Mouse (Mus musculus) hindbrain, postnatal 0 days (tissue): ENCODE measurements around the gene Hsd17b1. TPM values are rescaled to one million over a fixed set of nuclear protein-coding genes. Genes with fewer than 3 reads are reported as not detected.

Experiments
- ATAC-seq: fragments of 200-750 bp; cut with Nextera tagmentation; 2 replicates; pipeline ENCODE4 v1.8.0; 2017; ENCODE audit warnings: mild to moderate bottlenecking, moderate TSS enrichment, moderate library complexity
- DNase-seq: peaks from one replicate; pipeline ENCODE4 v3.0.0-alpha.2; 2015; ENCODE audit warnings: low spot score
- H3K27ac ChIP-seq: fragments of 300-500 bp; sonication (generic); 2 replicates; pipeline ENCODE4 v1.5.1; 2014; ENCODE audit warnings: mild to moderate bottlenecking
- H3K27me3 ChIP-seq: fragments of 300-500 bp; sonication (generic); 2 replicates; pipeline ENCODE4 v1.6.1; 2014; ENCODE audit warnings: low read length, mixed read lengths; ENCODE audit not compliant: insufficient read depth
- H3K36me3 ChIP-seq: fragments of 300-500 bp; sonication (generic); 2 replicates; pipeline ENCODE4 v1.6.1; 2014; ENCODE audit warnings: low read length, mixed read lengths; ENCODE audit not compliant: insufficient read depth
- H3K4me1 ChIP-seq: fragments of 300-500 bp; sonication (generic); 2 replicates; pipeline ENCODE4 v1.6.1; 2014; ENCODE audit warnings: antibody characterized with exemption, low read length, mixed read lengths; ENCODE audit not compliant: insufficient read depth
- H3K4me2 ChIP-seq: fragments of 300-500 bp; sonication (generic); 2 replicates; pipeline ENCODE4 v1.6.1; 2014; ENCODE audit warnings: low read depth, mild to moderate bottlenecking, low read length, moderate library complexity, mixed read lengths
- H3K4me3 ChIP-seq: fragments of 300-500 bp; sonication (generic); 2 replicates; pipeline ENCODE4 v1.5.1; 2014; ENCODE audit warnings: low read length
- H3K9ac ChIP-seq: fragments of 300-500 bp; sonication (generic); replicated peaks from 2 replicates; pipeline ENCODE4 v1.6.1; 2014; ENCODE audit warnings: mild to moderate bottlenecking, low read length, moderate library complexity, mixed read lengths
- H3K9me3 ChIP-seq: fragments of 300-500 bp; sonication (generic); 2 replicates; pipeline ENCODE4 v1.6.1; 2016; ENCODE audit warnings: low read length, mixed read lengths
- CTCF ChIP-seq: IDR thresholded peaks from 2 replicates; pipeline ENCODE4 v1.5.1; 2016; ENCODE audit warnings: antibody characterized with exemption, control low read depth, low read depth
- WGBS: fragments of 180-500 bp; shearing (Covaris S2); extraction: QIAGEN DNeasy Blood & Tissue Kit; methylation state at CpG from one replicate; pipeline ENCODE4 v1.1.7; 2014; 5-methylcytosine and 5-hydroxymethylcytosine counted together
- polyA plus RNA-seq: library from polyadenylated mRNA; unstranded; fragments of >200 nt; fragmentation: Nextera tagmentation; extraction: Ambion mirVana; gene quantifications from 2 replicates; pipeline ENCODE4 v1.2.1, GENCODE M21; 2015
- total RNA-seq: library from RNA; depleted of rRNA; stranded (reverse); fragments of >200 nt; gene quantifications from 2 replicates; pipeline ENCODE4 v1.2.3, GENCODE M21; 2014; rRNA removed

Hsd17b1 gene
- total RNA-seq (0.16 and 0.22 TPM in 2 replicates), polyA plus RNA-seq (not detected in 2 replicates)

DNA sequence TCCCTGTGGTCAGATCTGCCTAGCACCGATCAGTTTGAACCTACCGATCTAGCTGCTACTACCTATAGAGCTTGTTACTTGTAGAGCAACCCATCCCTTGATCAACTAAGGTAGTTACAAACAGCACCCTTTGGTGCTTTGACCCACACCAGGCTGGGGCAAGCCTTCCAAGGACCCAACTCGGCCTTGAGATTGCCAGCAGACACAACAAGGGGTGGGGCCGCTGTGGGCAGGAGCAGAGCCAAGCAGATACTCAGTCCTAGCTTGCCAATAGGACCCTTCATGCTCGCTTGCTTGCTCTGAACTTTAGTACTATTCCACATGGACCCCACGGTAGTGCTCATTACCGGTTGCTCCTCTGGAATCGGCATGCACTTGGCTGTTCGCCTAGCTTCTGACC is at the start of gene Hsd17b1:
Gene Hsd17b1 (plus strand): TSS at position 291 of the 400 bp plus-strand sequence.
- H3K4me3 ChIP-seq: no peak within 1 kb of the TSS
- no peak within 1 kb of the TSS for H3K4me2 ChIP-seq
- no peak for ATAC-seq
- TF ChIP-seq CTCF: no peak
- no peak within 1 kb of the TSS for H3K9ac ChIP-seq
- WGBS: 74% methylated on average over 9 of the region's 9 CpGs
- H3K27ac ChIP-seq: no peak within 1 kb of the TSS
- H3K27me3 ChIP-seq: peaks cover 29% of the 10 kb centered on the region
- no peak for DNase-seq
- peaks cover 3% of the 10 kb centered on the region; the same call in 1 of the 2 replicates for H3K36me3 ChIP-seq
- no peaks in the 10 kb centered on the region for H3K9me3 ChIP-seq
- H3K4me1 ChIP-seq: peaks cover 6% of the 10 kb centered on the region; the same call in 1 of the 2 replicates

DNA sequence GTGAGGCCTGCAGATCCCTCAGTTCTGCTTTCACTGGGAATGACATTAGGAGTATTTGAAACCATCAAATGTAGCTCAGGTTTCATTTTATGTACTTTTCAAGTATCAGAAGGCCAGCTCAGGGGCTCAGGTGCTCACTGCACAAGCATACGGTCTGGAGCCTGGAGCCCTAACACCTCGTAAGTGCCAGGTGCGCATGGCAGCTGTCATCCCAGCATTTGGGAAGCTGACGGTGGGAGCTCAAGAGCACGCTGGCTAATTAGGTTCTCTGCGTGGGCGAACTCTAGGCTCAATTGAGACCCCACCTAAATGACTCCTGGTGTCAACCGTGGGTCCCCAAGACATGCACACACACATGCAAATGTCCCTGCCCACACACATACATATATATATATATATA is 48.9 kb upstream of the Hsd17b1 start:
- 74% methylated on average over 8 of the region's 8 CpGs for WGBS
- no peaks in the 10 kb centered on the region for H3K9me3 ChIP-seq
- no peaks in the 10 kb centered on the region for H3K27me3 ChIP-seq
- no peak overlapping the region for H3K9ac ChIP-seq
- ATAC-seq (no peak), DNase-seq (peak; percentile 26)
- H3K4me3 ChIP-seq: no peak overlapping the region
- H3K4me2 ChIP-seq: no peak overlapping the region
- no peak overlapping the region for H3K27ac ChIP-seq
- H3K36me3 ChIP-seq: peaks cover 67% of the 10 kb centered on the region; the same call in 1 of the 2 replicates
- no peak for TF ChIP-seq CTCF
- H3K4me1 ChIP-seq: no peaks in the 10 kb centered on the region

DNA sequence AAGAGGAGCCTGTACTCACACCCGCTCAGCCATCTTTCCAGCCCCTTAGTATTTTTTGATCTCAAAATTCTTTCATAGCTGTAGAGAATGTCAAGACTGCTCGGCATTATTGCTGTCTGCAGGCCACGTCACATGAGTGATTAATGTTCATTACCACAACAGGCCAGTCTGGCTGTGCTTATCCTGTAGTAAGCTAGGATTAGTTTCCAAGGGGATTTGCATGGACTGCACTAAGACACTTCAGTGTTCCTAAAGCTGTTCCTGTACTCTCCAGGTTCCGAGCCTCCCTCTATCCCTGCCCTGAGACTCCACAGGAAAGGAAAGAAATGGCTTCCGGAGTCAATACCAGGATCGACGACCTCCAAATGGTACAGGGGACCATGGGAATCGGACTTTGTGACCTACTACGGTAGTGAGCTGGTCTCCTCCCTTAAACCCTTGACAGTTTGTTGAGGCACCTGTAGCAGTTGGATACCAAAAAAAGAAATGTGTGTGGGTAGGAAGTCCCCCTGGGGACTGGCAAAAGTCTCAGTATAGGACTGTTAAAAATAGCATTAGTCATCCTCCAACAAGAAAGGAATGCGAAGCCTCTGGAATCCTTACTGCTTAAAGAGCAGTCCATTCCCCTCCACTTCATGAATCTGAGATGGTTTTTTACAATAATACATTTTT is 47.9 kb upstream of the Hsd17b1 start:
- DNase-seq (no peak), ATAC-seq (no peak)
- no peaks in the 10 kb centered on the region for H3K27me3 ChIP-seq
- TF ChIP-seq CTCF: no peak
- H3K4me1 ChIP-seq: no peaks in the 10 kb centered on the region
- H3K4me3 ChIP-seq: no peak overlapping the region
- H3K9me3 ChIP-seq: no peaks in the 10 kb centered on the region
- H3K4me2 ChIP-seq: no peak overlapping the region
- H3K27ac ChIP-seq: no peak overlapping the region
- WGBS: 86% methylated on average over 10 of the region's 10 CpGs
- no peak overlapping the region for H3K9ac ChIP-seq
- H3K36me3 ChIP-seq: peaks cover 76% of the 10 kb centered on the region

DNA sequence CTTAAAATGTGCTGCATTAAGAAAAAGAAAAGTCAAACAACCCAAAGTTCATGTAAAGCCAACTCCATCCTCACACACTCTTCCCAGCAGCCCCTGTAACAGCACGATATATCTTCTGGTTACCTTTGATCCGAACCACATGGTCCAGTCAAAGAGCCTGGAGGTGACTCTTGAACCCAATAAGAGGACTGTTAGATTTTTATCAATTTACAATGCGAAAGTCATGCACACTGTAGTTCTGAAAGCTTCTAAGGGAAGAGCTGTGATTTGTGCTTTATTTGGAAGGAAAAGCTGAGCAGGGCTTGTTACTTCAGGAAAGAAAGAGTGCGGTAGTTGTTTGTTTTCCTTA is 47.4 kb upstream of the Hsd17b1 start:
- no peak for TF ChIP-seq CTCF

DNA sequence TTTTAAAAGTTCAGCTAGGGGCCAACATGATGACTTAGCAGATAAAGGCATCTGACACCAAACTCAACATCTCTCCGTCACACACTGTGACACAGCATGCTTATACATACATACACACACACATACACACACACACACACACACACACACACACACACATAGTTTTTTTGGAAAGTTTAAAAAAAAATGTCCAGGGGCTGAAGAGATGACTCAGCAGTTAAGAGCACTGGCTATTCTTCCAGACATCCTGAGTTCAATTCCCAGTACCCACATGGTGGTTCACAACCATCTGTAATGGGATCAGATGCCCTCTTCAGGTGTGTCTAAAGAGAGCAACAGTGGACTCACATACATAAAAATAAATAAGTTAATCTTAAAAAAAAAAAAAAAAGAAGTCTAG is 46.7 kb upstream of the Hsd17b1 start:
- Histone ChIP-seq H3K4me1 (no peaks in the 10 kb centered on the region), H3K9ac (no peak overlapping the region), H3K27me3 (no peaks in the 10 kb centered on the region), H3K36me3 (peaks cover 76% of the 10 kb centered on the region), H3K4me3 (no peak overlapping the region), H3K4me2 (no peak overlapping the region), H3K9me3 (no peaks in the 10 kb centered on the region), H3K27ac (no peak overlapping the region)
- DNase-seq (no peak), ATAC-seq (no peak)
- 100% methylated on average over 1 of the region's 1 CpGs for WGBS
- no peak for TF ChIP-seq CTCF

More for the DNA sequence above, 47.4 kb upstream of the Hsd17b1 start:
- peaks cover 75% of the 10 kb centered on the region for H3K36me3 ChIP-seq
- H3K9me3 ChIP-seq: no peaks in the 10 kb centered on the region
- WGBS: 94% methylated on average over 4 of the region's 4 CpGs
- H3K4me3 ChIP-seq: no peak overlapping the region
- DNase-seq: no peak
- no peak overlapping the region for H3K9ac ChIP-seq
- no peak overlapping the region for H3K27ac ChIP-seq
- no peak overlapping the region for H3K4me2 ChIP-seq
- no peaks in the 10 kb centered on the region for H3K4me1 ChIP-seq
- H3K27me3 ChIP-seq: no peaks in the 10 kb centered on the region
- ATAC-seq: no peak

DNA sequence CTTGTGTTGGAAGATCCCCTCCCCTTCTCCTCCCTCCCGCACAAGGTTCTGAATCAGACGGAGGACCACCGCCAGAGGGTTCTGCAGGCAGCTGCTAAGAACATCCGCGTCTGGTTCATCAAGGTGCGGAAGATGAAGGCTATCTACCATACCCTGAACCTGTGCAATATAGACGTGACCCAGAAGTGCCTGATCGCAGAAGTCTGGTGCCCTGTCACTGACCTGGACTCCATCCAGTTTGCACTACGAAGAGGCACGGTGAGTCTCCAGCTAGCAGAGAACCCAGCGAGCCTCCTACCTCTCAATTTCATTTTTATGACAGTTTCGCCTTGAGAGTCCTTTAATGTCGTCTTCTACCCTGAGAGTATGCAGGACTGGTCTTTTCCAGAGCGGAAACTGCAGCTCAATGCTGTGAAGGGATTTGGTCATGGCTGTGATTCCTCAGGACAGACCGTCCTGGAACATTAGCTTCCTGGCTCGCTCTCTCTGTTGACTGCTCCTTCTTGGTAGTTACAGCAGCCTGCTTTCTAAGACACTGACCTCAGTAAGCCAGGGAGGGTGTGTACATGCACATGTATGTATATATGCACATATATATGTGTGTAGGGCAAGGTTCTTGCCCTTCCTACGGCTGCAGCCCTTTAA is 44.2 kb upstream of the Hsd17b1 start:
- ATAC-seq (no peak), DNase-seq (no peak)
- Histone ChIP-seq H3K36me3 (peaks cover 75% of the 10 kb centered on the region), H3K4me2 (no peak overlapping the region), H3K4me1 (no peaks in the 10 kb centered on the region), H3K9me3 (no peaks in the 10 kb centered on the region), H3K27ac (no peak overlapping the region), H3K27me3 (no peaks in the 10 kb centered on the region), H3K9ac (no peak overlapping the region), H3K4me3 (no peak overlapping the region)
- no peak for TF ChIP-seq CTCF
- 94% methylated on average over 17 of the region's 17 CpGs for WGBS
